Mouse (Mus musculus) heart, postnatal 25 days (tissue): ENCODE results near the gene Scnn1a. TPM values are rescaled to one million over a fixed set of nuclear protein-coding genes. Genes with fewer than 3 reads are reported as not detected.
"Not testable (repeated sequence)": the region's sequence is repeated elsewhere in the genome, so short reads cannot be mapped to it uniquely, and the experiment has no call there.

ENCODE experiments used
- DNase-seq: peaks from one replicate; pipeline ENCODE4 v3.0.0; 2022; ENCODE audit warnings: low spot score
- intact Hi-C: fragments of 180-260 bp; cut with DNase I; formaldehyde crosslinking; loops from one replicate; pipeline ENCODE4 v1.15.1; 2025
- total RNA-seq, 2 experiments: library from RNA; stranded (reverse); gene quantifications; 2 replicates each; pipeline ENCODE4 v1.2.3; 2021

Gene Scnn1a
- total RNA-seq = under 1 TPM; 0.70 TPM

GRCm38 (mm10) chr6:125320323-125320722, at the start of gene Scnn1a:
TSS of gene Scnn1a (plus strand) at chr6:125320659.
- DNase-seq = no peak

GRCm38 (mm10) chr6:125271455-125272227, 48.8 kb upstream of the Scnn1a start:
- intact Hi-C loops = loop anchor here (5.0 kb wide), 3 partner anchors 109 to 224 kb away; partner anchors contain the start of genes Acrbp and Iffo1
- DNase-seq = peak; percentile 86

More at GRCm38 (mm10) chr6:125320323-125320722, at the start of gene Scnn1a:
- intact Hi-C loops = no loop called here

- intact Hi-C loops = loop anchor here (5.0 kb wide), 3 partner anchors 110 to 225 kb away; partner anchors contain the start of genes Acrbp and Iffo1
- no peak for DNase-seq
These were observed 48.2 kb upstream of the Scnn1a start for GRCm38 (mm10) chr6:125272228-125272785.

- intact Hi-C loops = loop anchor here (2.0 to 5.0 kb wide), 5 partner anchors 52 to 228 kb away; partner anchors contain the start of genes Acrbp and Iffo1
These were observed 45.5 kb upstream of the Scnn1a start for GRCm38 (mm10) chr6:125274841-125275563.

GRCm38 (mm10) chr6:125279729-125280128, 40.7 kb upstream of the Scnn1a start:
- intact Hi-C loops = loop anchor here (5.0 kb wide), 1 partner anchor 48 kb away; no protein-coding TSS in a partner anchor
- no peak for DNase-seq

More at GRCm38 (mm10) chr6:125274841-125275563, 45.5 kb upstream of the Scnn1a start:
- no peak for DNase-seq

GRCm38 (mm10) chr6:125282721-125283120, 37.7 kb upstream of the Scnn1a start:
- intact Hi-C loops, DNase-seq: not testable (repeated sequence)

- DNase-seq = no peak
- intact Hi-C loops = no loop called here
These were observed 36.2 kb upstream of the Scnn1a start for GRCm38 (mm10) chr6:125284250-125284649.

GRCm38 (mm10) chr6:125284751-125285150, 35.7 kb upstream of the Scnn1a start:
- intact Hi-C loops = no loop called here
- no peak for DNase-seq

- intact Hi-C loops = no loop called here
- no peak for DNase-seq
These were observed 34.6 kb upstream of the Scnn1a start, which contains the start of gene Tuba3a for GRCm38 (mm10) chr6:125285890-125286289. TSS of gene Tuba3a (minus strand) at chr6:125286042.

GRCm38 (mm10) chr6:125286944-125287343, 33.5 kb upstream of the Scnn1a start:
- intact Hi-C loops = no loop called here
- DNase-seq = no peak

GRCm38 (mm10) chr6:125288730-125289129, 31.7 kb upstream of the Scnn1a start:
- intact Hi-C loops = no loop called here
- no peak for DNase-seq

GRCm38 (mm10) chr6:125291329-125291728, 29.1 kb upstream of the Scnn1a start:
- no peak for DNase-seq
- intact Hi-C loops = no loop called here

- intact Hi-C loops = no loop called here
- DNase-seq = no peak
These were observed 28.2 kb upstream of the Scnn1a start for GRCm38 (mm10) chr6:125292256-125292655.

- intact Hi-C loops = no loop called here
- DNase-seq = no peak
These were observed 26.4 kb upstream of the Scnn1a start for GRCm38 (mm10) chr6:125294049-125294448.

- no peak for DNase-seq
- intact Hi-C loops = no loop called here
These were observed 23.2 kb upstream of the Scnn1a start for GRCm38 (mm10) chr6:125297149-125297820.

GRCm38 (mm10) chr6:125300982-125301381, 19.5 kb upstream of the Scnn1a start:
- intact Hi-C loops = no loop called here

GRCm38 (mm10) chr6:125302231-125302982, 18.1 kb upstream of the Scnn1a start:
- intact Hi-C loops = no loop called here
- no peak for DNase-seq

More at GRCm38 (mm10) chr6:125300982-125301381, 19.5 kb upstream of the Scnn1a start:
- no peak for DNase-seq

GRCm38 (mm10) chr6:125303242-125303641, 17.2 kb upstream of the Scnn1a start:
- intact Hi-C loops = no loop called here
- no peak for DNase-seq

GRCm38 (mm10) chr6:125304408-125304807, 16.1 kb upstream of the Scnn1a start:
- intact Hi-C loops, DNase-seq: not testable (repeated sequence)
